ENCODE assay signal across 8 mouse cellular contexts in the genomic region with DNA sequence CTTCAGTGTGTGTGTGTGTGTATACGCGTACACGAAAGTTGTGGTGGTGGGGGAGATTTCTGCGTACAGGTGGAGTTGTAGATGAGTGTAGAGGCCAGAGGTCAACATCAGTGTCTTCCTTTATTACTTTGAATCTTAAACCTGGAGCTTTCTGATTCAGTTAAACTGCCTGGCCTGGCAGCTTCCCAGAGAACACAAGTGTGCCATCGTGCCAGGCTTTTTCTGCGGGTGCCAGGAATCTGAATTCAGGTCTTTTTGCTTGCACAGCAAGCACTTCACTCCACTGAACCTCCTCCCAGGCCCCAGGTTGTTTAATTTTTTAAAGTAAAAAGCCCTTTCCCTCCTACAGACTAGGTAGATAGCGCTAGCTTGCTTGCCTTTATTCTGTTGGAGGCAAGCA. TPM values are rescaled to one million over a fixed set of nuclear protein-coding genes. Genes with fewer than 3 reads are reported as not detected.
DNase-seq lines count a peak whose midpoint lies in the region; ATAC-seq and TF ChIP-seq lines count a peak whose summit lies in the region.

No protein-coding gene starts in this region.

- H3K36me3 ChIP-seq in liver, adult 2 months (ENCODE audit: control insufficient read depth, insufficient read depth, low read length) = no peaks in the 10 kb centered on the region
- H3K36me3 ChIP-seq in embryonic facial prominence, embryonic 15.5 days = 0 out of 2 replicates have a peak, but pooled peaks cover 12% of the 10 kb centered on the region
- H3K36me3 ChIP-seq in kidney, embryonic 16.5 days (ENCODE audit: insufficient read depth, low read length) = no peaks in the 10 kb centered on the region
- H3K36me3 ChIP-seq in midbrain, postnatal 0 days (ENCODE audit: insufficient read depth, low read length) = no peaks in the 10 kb centered on the region; the same call in 1 of the 2 replicates

- intact Hi-C loops in gastrocnemius, postnatal 36 days (cut with DNase I) = no loop called here

- TF ChIP-seq POLR2A in liver, adult 2 months (IDR thresholded peaks at IDR 0.05; ENCODE audit: extremely low read depth, insufficient read depth, low read length) = no peak

- H3K4me3 ChIP-seq in liver, adult 2 months (ENCODE audit: insufficient read depth, low read depth, low read length) = no peak overlapping the region
- peak overlapping the region; percentile 96 for H3K4me3 ChIP-seq in embryonic facial prominence, embryonic 15.5 days (replicated peaks)
- H3K4me3 ChIP-seq in kidney, embryonic 16.5 days (ENCODE audit: low read length) = peak overlapping the region; percentile 94
- peak overlapping the region; percentile 90 for H3K4me3 ChIP-seq in midbrain, postnatal 0 days (ENCODE audit: low read depth, low read length)

- ATAC-seq in embryonic facial prominence, embryonic 15.5 days (ENCODE audit: insufficient number of reproducible peaks, low FRiP score, low TSS enrichment, low read depth) = no peak
- no peak for ATAC-seq in kidney, embryonic 16.5 days (ENCODE audit: low FRiP score, low TSS enrichment)
- ATAC-seq in midbrain, postnatal 0 days (ENCODE audit: low FRiP score) = no peak

- DNase-seq in liver, adult 2 months (ENCODE audit: extremely low read depth, low read depth, low spot score) = peak; percentile 38
- DNase-seq in liver = no peak
- no peak for DNase-seq in midbrain, postnatal 0 days (ENCODE audit: low spot score)
- no peak for DNase-seq in gastrocnemius, postnatal 36 days
- no peak for DNase-seq in urinary bladder, postnatal 25 days (ENCODE audit: low spot score)
- DNase-seq in ovary, postnatal 36 days (ENCODE audit: low spot score) = no peak

- no peak for TF ChIP-seq CTCF in liver, adult 2 months (IDR thresholded peaks at IDR 0.05; ENCODE audit: low read depth, low read length)
- no peak for TF ChIP-seq CTCF in midbrain, postnatal 0 days (IDR thresholded peaks at IDR 0.05)

- no peaks in the 10 kb centered on the region for H3K9me3 ChIP-seq in embryonic facial prominence, embryonic 15.5 days (replicated peaks)
- H3K9me3 ChIP-seq in kidney, embryonic 16.5 days (ENCODE audit: low read length) = no peaks in the 10 kb centered on the region
- no peaks in the 10 kb centered on the region for H3K9me3 ChIP-seq in midbrain, postnatal 0 days (ENCODE audit: low read length)

- 44% methylated on average over 7 of the region's 7 CpGs for WGBS in liver, adult 2 months
- 79% methylated on average over 7 of the region's 7 CpGs for WGBS in embryonic facial prominence, embryonic 15.5 days
- 73% methylated on average over 7 of the region's 7 CpGs for WGBS in kidney, embryonic 16.5 days
- WGBS in midbrain, postnatal 0 days = 91% methylated on average over 7 of the region's 7 CpGs

- H3K4me1 ChIP-seq in liver, adult 2 months (ENCODE audit: control insufficient read depth, insufficient read depth, low read length) = peaks cover 9% of the 10 kb centered on the region
- H3K4me1 ChIP-seq in embryonic facial prominence, embryonic 15.5 days = peaks cover 14% of the 10 kb centered on the region
- peaks cover 20% of the 10 kb centered on the region for H3K4me1 ChIP-seq in kidney, embryonic 16.5 days (ENCODE audit: insufficient read depth, low read length)
- H3K4me1 ChIP-seq in midbrain, postnatal 0 days (ENCODE audit: insufficient read depth, low read length) = peaks cover 7% of the 10 kb centered on the region; the same call in 1 of the 2 replicates

- peak overlapping the region; percentile 95 for H3K27ac ChIP-seq in liver, adult 2 months (replicated peaks; ENCODE audit: insufficient read depth, low read depth, low read length)
- H3K27ac ChIP-seq in embryonic facial prominence, embryonic 15.5 days (replicated peaks) = peak overlapping the region; percentile 98; the same call in 1 of the 2 replicates
- peak overlapping the region; percentile 97 for H3K27ac ChIP-seq in kidney, embryonic 16.5 days (ENCODE audit: low read length)
- H3K27ac ChIP-seq in midbrain, postnatal 0 days (ENCODE audit: low read depth, low read length) = peak overlapping the region; percentile 96; the same call in 1 of the 2 replicates

- H3K9ac ChIP-seq in liver, adult 2 months (ENCODE audit: low read depth, low read length) = peak overlapping the region; percentile 87
- H3K9ac ChIP-seq in embryonic facial prominence, embryonic 15.5 days = peak overlapping the region; percentile 98; the same call in 1 of the 2 replicates
- H3K9ac ChIP-seq in kidney, embryonic 16.5 days (replicated peaks; ENCODE audit: low read length) = peak overlapping the region; percentile 99
- peak overlapping the region; percentile 97; the same call in 1 of the 2 replicates for H3K9ac ChIP-seq in midbrain, postnatal 0 days (replicated peaks; ENCODE audit: low read length, poor library complexity, severe bottlenecking)

- no peaks in the 10 kb centered on the region for H3K27me3 ChIP-seq in liver, adult 2 months (ENCODE audit: control insufficient read depth, insufficient read depth, low read length)
- no peaks in the 10 kb centered on the region for H3K27me3 ChIP-seq in embryonic facial prominence, embryonic 15.5 days
- H3K27me3 ChIP-seq in kidney, embryonic 16.5 days (ENCODE audit: insufficient read depth, low read length) = no peaks in the 10 kb centered on the region
- H3K27me3 ChIP-seq in midbrain, postnatal 0 days (ENCODE audit: insufficient read depth, low read length) = no peaks in the 10 kb centered on the region

- H3K4me2 ChIP-seq in embryonic facial prominence, embryonic 15.5 days (replicated peaks) = peak overlapping the region; percentile 76
- H3K4me2 ChIP-seq in kidney, embryonic 16.5 days (replicated peaks; ENCODE audit: low read depth, low read length) = peak overlapping the region; percentile 58
- peak overlapping the region; percentile 83 for H3K4me2 ChIP-seq in midbrain, postnatal 0 days (ENCODE audit: low read depth, low read length, poor library complexity, severe bottlenecking)

- no peaks in the 10 kb centered on the region; the same call in 1 of the 2 replicates for H3K79me2 ChIP-seq in liver, adult 2 months (ENCODE audit: control insufficient read depth, insufficient read depth, low read length)

RNA-seq across cellular contexts. Expression of a gene that starts 1.1 kb away (rescaled TPM):
- total RNA-seq in liver, adult 2 months (2014; rRNA removed) = 5.9 and 6.5 TPM in 2 replicates
- polyA plus RNA-seq in liver, adult 2 months (2012; rRNA removed) = 1.6 and 2.0 TPM in 2 replicates
- polyA plus RNA-seq in embryonic facial prominence, embryonic 15.5 days (2015; fragmentation: Nextera tagmentation; extraction: Ambion mirVana) = 49.0 and 49.3 TPM in 2 replicates
- 56.5 and 60.6 TPM in 2 replicates for polyA plus RNA-seq in kidney, embryonic 16.5 days (2015; fragmentation: Nextera tagmentation; extraction: Ambion mirVana)
- 9.2 and 11.9 TPM in 2 replicates for total RNA-seq in midbrain, postnatal 0 days (2014; rRNA removed)
- polyA plus RNA-seq in midbrain, postnatal 0 days (2015; fragmentation: Nextera tagmentation; extraction: Ambion mirVana) = 35.0 and 38.3 TPM in 2 replicates
- total RNA-seq in gastrocnemius, postnatal 36 days (2021) = 10 to 100 TPM; 20.7 to 21.9 TPM

RNA-seq across cellular contexts. Expression of a gene that starts 1.3 kb away (rescaled TPM):
- total RNA-seq in liver, adult 2 months (2014; rRNA removed) = 53.4 and 55.2 TPM in 2 replicates
- polyA plus RNA-seq in liver, adult 2 months (2012; rRNA removed) = 65.8 and 102 TPM in 2 replicates
- 182 and 192 TPM in 2 replicates for polyA plus RNA-seq in embryonic facial prominence, embryonic 15.5 days (2015; fragmentation: Nextera tagmentation; extraction: Ambion mirVana)
- polyA plus RNA-seq in kidney, embryonic 16.5 days (2015; fragmentation: Nextera tagmentation; extraction: Ambion mirVana) = 171 and 179 TPM in 2 replicates
- 17.2 and 49.9 TPM in 2 replicates for total RNA-seq in midbrain, postnatal 0 days (2014; rRNA removed)
- polyA plus RNA-seq in midbrain, postnatal 0 days (2015; fragmentation: Nextera tagmentation; extraction: Ambion mirVana) = 134 and 136 TPM in 2 replicates
- total RNA-seq in gastrocnemius, postnatal 36 days (2021) = 100 to 1,000 TPM; 186 to 195 TPM

Comparison
In these comparisons a context has a peak if more than half of its experiments do, and no peak if none do; other contexts are left out.
1. RNA of a gene that starts 1.1 kb away (polyA plus RNA-seq): 56.5 to 60.6 TPM in kidney, embryonic 16.5 days, 49.0 to 49.3 TPM in embryonic facial prominence, embryonic 15.5 days and 35.0 to 38.3 TPM in midbrain, postnatal 0 days; 1.6 to 2.0 TPM in liver, adult 2 months; every median in the first group is over 10 times any median in the second.
2. Peak in every context shown above with its lines, with median percentiles within 50 percentile points of each other: H3K27ac ChIP-seq, H3K9ac ChIP-seq and H3K4me2 ChIP-seq.